Mouse (Mus musculus): ENCODE results near the gene Cttnbp2. TPM values are rescaled to one million over a fixed set of nuclear protein-coding genes. Genes with fewer than 3 reads are reported as not detected.

Cttnbp2 gene
- polyA plus RNA-seq, 1 experiment from 2014 or later = 9.8 TPM

DNA sequence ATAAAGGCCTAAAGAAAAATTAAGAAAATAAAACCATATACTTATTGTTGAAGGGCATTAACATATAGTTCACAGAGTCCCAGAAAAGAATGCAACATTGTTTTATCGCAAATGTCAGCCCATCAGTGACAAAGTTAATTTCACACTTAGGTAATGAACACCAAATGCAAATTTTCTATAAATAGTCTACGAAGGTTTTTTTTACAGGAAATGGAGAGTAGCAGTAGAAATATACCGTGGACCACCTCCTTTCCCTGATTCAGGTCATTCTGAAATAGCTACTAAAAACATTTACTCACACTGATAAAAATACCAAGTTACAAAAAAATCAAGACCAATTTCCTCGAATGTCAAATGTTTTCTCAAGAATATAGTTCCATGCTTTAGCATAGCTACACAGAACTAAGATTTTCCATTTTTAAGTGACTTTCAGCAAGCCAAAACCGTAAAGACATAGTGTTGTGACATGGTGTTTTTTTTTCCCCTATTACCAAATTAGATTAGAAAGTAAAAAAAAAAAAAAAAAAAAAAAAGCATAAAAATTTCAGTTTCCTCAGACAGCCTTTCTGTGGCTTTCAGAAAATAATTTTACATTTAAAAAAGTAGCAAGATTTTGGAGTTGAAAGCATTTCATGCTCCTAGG is 64.0 kb downstream of the Cttnbp2 start:
- no peak overlapping the region for H3K4me3 ChIP-seq
- H3K36me3 ChIP-seq (replicated peaks) = no peaks in the 10 kb centered on the region
- DNase-seq (ENCODE audit: extremely low spot score, low spot score) = no peak
- H3K27me3 ChIP-seq (ENCODE audit: poor library complexity, severe bottlenecking) = no peaks in the 10 kb centered on the region
- 84% methylated on average over 5 of the region's 5 CpGs for WGBS
- H3K9me3 ChIP-seq = no peaks in the 10 kb centered on the region
- H3K4me1 ChIP-seq = peaks cover 19% of the 10 kb centered on the region
- no peak overlapping the region for H3K27ac ChIP-seq

DNA sequence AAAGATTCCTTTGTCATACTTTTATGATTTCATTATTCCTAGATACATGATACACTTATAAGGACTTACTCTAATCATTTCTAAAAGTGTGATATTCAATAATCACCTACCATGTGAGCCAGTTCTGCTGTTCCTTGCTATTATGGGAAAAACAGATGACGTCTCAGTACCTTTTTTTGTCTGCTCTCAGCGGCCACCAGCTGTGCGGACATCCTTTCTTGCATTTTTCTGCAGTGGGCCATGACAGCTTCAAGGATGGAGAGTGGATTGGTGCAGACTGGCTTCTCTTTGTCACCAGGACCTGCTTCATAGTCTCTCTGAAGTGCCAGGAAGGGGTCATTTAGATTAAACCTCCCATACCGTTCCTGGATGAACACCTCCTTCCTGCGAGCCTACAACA is 66.6 kb downstream of the Cttnbp2 start:
- H3K9me3 ChIP-seq = no peaks in the 10 kb centered on the region
- no peak overlapping the region for H3K4me3 ChIP-seq
- DNase-seq (ENCODE audit: extremely low spot score, low spot score) = no peak
- no peaks in the 10 kb centered on the region for H3K36me3 ChIP-seq (replicated peaks)
- H3K4me1 ChIP-seq = peaks cover 19% of the 10 kb centered on the region
- 78% methylated on average over 5 of the region's 5 CpGs for WGBS
- H3K27me3 ChIP-seq (ENCODE audit: poor library complexity, severe bottlenecking) = no peaks in the 10 kb centered on the region
- no peak overlapping the region for H3K27ac ChIP-seq

DNA sequence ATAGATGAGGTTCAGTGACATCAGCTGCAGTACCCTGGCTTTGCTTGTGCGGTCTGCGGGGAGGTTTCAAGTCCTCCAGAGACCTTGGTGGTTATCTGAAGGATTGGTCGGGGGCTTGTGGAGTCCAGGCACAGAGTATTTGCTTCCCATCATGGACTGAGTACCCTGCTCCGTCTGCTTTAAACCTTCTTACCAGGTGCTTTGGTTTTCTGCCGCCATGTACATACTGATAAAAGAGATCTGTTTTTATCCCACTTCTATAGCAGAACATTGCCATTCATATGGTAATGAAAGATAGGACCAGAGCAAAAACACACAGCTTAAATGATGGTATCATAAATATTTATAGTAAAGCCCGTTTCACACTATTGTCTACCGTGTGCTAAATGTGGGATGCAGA is 67.7 kb downstream of the Cttnbp2 start:
- Histone ChIP-seq H3K4me1 (peaks cover 19% of the 10 kb centered on the region), H3K36me3 (replicated peaks) (no peaks in the 10 kb centered on the region), H3K27me3 (ENCODE audit: poor library complexity, severe bottlenecking) (no peaks in the 10 kb centered on the region), H3K27ac (no peak overlapping the region), H3K4me3 (no peak overlapping the region), H3K9me3 (no peaks in the 10 kb centered on the region)
- no peak for DNase-seq (ENCODE audit: extremely low spot score, low spot score)
- WGBS = 72% methylated on average over 7 of the region's 7 CpGs

- H3K27me3 ChIP-seq (ENCODE audit: poor library complexity, severe bottlenecking) = no peaks in the 10 kb centered on the region
- WGBS = 55% methylated on average over 3 of the region's 3 CpGs
- no peak overlapping the region for H3K27ac ChIP-seq
- peaks cover 19% of the 10 kb centered on the region for H3K4me1 ChIP-seq
- no peak overlapping the region for H3K4me3 ChIP-seq
- H3K36me3 ChIP-seq (replicated peaks) = no peaks in the 10 kb centered on the region
- no peak for DNase-seq (ENCODE audit: extremely low spot score, low spot score)
- H3K9me3 ChIP-seq = no peaks in the 10 kb centered on the region
Measured at GRCm38 (mm10) chr6:18446359-18446758, 68.3 kb downstream of the Cttnbp2 start.

DNA sequence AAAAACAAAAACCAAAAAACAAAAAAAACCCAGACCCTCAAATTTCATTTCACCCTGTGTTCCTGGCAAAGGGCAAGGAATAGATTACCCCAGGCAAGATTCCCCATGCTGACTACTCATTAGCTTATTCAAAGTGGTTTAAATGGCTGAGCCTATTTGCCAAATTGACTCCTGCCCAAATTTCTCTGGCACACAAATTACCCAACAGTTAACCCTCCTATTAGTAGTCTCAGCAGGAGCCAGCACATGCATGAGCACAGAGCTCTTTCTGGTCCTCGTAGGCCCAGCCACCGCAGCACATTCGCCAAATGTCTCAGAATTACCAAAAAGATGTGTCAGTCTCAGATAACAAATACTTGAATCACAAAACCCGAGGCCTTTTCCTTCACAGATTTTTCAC is 68.9 kb downstream of the Cttnbp2 start:
- H3K27ac ChIP-seq = no peak overlapping the region

GRCm38 (mm10) chr6:18442303-18442702 is 72.3 kb downstream of the Cttnbp2 start:
- 88% methylated on average over 3 of the region's 3 CpGs for WGBS
- DNase-seq (ENCODE audit: extremely low spot score, low spot score) = no peak
- no peaks in the 10 kb centered on the region for H3K36me3 ChIP-seq (replicated peaks)
- no peak overlapping the region for H3K4me3 ChIP-seq
- no peak overlapping the region for H3K27ac ChIP-seq
- H3K27me3 ChIP-seq (ENCODE audit: poor library complexity, severe bottlenecking) = no peaks in the 10 kb centered on the region
- H3K9me3 ChIP-seq = no peaks in the 10 kb centered on the region
- H3K4me1 ChIP-seq = peaks cover 17% of the 10 kb centered on the region

More for the DNA sequence above, 68.9 kb downstream of the Cttnbp2 start:
- DNase-seq (ENCODE audit: extremely low spot score, low spot score) = no peak
- Histone ChIP-seq H3K9me3 (no peaks in the 10 kb centered on the region), H3K4me1 (peaks cover 19% of the 10 kb centered on the region), H3K36me3 (replicated peaks) (no peaks in the 10 kb centered on the region), H3K4me3 (no peak overlapping the region), H3K27me3 (ENCODE audit: poor library complexity, severe bottlenecking) (no peaks in the 10 kb centered on the region)
- WGBS = 29% methylated on average over 4 of the region's 4 CpGs

DNA sequence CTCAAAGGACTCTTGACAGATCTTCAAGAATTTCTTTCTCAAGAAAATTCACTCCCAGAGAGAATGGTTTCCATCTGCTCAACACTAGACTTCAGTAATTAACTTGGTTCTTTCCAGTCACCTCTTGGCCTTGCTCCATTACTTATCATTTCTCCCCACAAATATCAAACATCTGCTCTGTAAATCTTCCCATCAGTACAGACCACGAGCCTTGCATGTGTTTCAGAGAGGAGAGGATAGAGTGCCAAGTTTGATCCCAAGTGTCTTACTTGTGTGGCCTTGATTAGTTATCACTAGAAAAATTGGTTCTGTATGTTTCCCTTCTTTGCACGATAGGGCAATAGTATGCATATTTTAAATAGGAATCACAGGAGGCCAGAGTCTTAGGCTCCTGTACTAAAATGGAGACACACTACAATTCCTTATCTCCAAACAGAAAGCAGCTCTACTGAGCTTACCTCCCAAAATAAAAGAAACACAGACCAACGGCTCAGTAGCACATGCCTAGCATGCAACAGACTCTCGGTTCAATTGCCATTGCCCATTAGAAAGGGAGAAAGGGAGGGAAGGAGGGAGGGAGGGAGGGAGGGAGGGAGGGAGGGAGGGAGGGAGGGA is 73.6 kb downstream of the Cttnbp2 start:
- WGBS = 76% methylated on average over 4 of the region's 4 CpGs
- no peak for DNase-seq (ENCODE audit: extremely low spot score, low spot score)
- Histone ChIP-seq H3K27me3 (ENCODE audit: poor library complexity, severe bottlenecking) (no peaks in the 10 kb centered on the region), H3K27ac (no peak overlapping the region), H3K4me3 (no peak overlapping the region), H3K36me3 (replicated peaks) (no peaks in the 10 kb centered on the region), H3K9me3 (no peaks in the 10 kb centered on the region), H3K4me1 (peaks cover 4% of the 10 kb centered on the region)

DNA sequence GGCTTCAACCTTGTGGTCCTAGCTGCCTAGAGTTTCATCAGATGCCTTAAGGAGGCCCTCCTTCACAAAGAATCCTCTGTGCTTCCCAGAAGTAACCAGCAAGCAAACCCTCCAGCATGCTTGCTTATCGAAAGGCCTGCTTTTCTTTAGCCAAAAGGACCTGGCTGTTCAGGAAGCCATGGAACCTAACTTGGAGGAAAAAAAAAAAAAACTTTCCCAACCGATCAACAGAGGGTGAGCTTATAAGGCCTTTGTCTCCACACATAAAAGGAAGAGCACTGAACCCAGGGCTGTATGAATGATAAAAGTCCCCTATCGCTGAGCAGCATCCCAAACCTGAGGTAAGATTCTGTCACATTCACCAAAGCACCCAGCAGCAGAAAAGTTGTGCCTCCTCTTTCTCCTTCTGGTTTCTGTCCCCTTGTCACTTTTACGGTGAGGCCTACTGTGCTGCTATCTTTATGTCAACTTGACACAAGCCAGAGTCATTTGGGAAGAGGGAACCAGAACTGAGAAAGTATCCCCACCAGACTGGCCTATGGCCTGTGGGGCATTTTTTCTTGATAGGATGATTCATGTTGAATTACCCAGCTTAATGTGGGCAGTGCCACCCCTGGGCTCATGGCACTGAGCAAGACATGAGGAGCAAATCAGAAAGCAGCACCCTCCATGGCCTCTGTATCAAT is 78.4 kb downstream of the Cttnbp2 start:
- no peaks in the 10 kb centered on the region for H3K4me1 ChIP-seq
- WGBS = 74% methylated on average over 4 of the region's 4 CpGs
- DNase-seq (ENCODE audit: extremely low spot score, low spot score) = no peak
- no peaks in the 10 kb centered on the region for H3K27me3 ChIP-seq (ENCODE audit: poor library complexity, severe bottlenecking)
- no peaks in the 10 kb centered on the region for H3K9me3 ChIP-seq
- H3K36me3 ChIP-seq (replicated peaks) = peaks cover 12% of the 10 kb centered on the region; the same call in 1 of the 2 replicates
- H3K4me3 ChIP-seq = no peak overlapping the region
- H3K27ac ChIP-seq = no peak overlapping the region

DNA sequence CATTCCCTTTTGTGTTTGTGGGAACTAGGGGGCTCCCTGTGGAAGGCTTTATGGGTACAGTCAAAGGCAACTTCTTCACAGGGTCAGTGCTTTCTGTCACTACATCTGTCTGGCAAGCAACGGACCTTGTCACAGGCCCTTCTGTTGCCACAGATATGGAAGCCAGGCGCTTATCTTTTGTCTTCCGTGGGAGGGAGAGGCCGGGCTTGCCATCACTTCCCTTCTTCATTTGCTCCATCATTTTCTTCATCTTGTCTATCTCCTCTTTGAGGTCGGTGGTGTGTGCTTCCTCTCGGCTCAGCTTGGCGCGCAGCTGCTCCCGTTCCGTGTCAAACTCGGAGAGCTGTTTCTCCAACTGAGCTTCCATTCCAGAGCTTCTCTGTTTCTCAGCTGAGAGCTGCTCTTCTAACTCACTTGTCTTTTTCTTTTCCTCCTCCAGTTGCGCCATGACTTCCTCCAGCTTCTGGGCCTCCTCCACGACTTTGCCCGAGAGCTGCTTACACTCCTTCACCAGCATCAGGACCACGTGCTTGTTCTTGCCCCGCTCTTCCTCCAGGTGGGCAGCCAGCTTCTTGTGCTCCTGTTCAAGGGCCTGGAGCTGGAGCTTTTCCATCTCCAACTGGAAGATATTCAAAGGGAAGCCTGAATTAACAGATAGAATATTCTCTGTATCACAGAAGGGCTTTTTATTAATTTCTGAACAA is 79.7 kb downstream of the Cttnbp2 start:
- Histone ChIP-seq H3K4me3 (no peak overlapping the region), H3K27me3 (ENCODE audit: poor library complexity, severe bottlenecking) (no peaks in the 10 kb centered on the region), H3K36me3 (replicated peaks) (peaks cover 12% of the 10 kb centered on the region; the same call in 1 of the 2 replicates), H3K4me1 (no peaks in the 10 kb centered on the region), H3K27ac (no peak overlapping the region), H3K9me3 (no peaks in the 10 kb centered on the region)
- WGBS = 93% methylated on average over 16 of the region's 16 CpGs
- no peak for DNase-seq (ENCODE audit: extremely low spot score, low spot score)

DNA sequence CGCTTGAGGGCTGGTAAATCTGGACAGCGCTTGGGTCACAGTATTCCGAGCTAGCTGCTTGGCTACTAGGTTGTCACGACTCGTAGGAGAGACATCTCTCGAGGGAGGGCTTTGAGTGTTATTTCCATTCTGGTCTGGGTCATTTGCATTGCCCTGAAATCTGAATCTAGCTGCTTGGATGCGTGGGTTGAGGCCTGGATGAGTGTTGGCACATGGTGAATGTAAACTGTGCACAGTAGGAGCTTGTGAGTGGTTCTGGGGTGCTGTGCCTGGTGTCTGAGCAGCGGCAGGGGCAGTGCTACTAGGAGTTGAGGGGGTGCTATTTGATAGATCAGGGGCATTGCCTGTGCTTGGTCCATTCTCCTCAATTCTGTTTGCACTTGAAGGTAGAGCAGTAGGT is 80.3 kb downstream of the Cttnbp2 start:
- Histone ChIP-seq H3K4me3 (no peak overlapping the region), H3K9me3 (no peaks in the 10 kb centered on the region), H3K27ac (no peak overlapping the region), H3K27me3 (ENCODE audit: poor library complexity, severe bottlenecking) (no peaks in the 10 kb centered on the region), H3K36me3 (replicated peaks) (peaks cover 12% of the 10 kb centered on the region; the same call in 1 of the 2 replicates), H3K4me1 (no peaks in the 10 kb centered on the region)
- no peak for DNase-seq (ENCODE audit: extremely low spot score, low spot score)
- WGBS = 91% methylated on average over 8 of the region's 8 CpGs

DNA sequence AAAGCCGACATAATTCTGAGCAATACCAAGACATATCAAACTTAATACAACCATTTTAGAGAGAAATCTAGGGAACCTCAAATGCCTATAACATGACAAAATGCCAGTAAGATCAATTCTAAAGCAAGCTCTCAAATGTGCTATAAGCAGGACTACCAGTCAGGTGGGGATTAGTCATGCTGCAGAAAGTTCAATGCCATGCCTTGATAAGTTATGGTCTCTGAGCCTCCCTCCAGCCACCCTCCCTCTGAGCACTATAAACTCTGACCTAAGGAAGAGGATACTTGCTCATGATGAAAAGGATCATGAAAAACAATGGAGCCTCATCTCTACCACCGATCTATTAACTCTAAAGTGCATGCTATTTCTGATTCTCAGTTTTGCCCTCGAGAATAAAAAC is 82.3 kb downstream of the Cttnbp2 start:
- DNase-seq (ENCODE audit: extremely low spot score, low spot score) = no peak
- Histone ChIP-seq H3K36me3 (replicated peaks) (peaks cover 12% of the 10 kb centered on the region; the same call in 1 of the 2 replicates), H3K4me1 (no peaks in the 10 kb centered on the region), H3K27me3 (ENCODE audit: poor library complexity, severe bottlenecking) (no peaks in the 10 kb centered on the region), H3K27ac (no peak overlapping the region), H3K9me3 (no peaks in the 10 kb centered on the region), H3K4me3 (no peak overlapping the region)
- 82% methylated on average over 3 of the region's 3 CpGs for WGBS

GRCm38 (mm10) chr6:18431891-18432290 is 82.8 kb downstream of the Cttnbp2 start:
- no peak for DNase-seq (ENCODE audit: extremely low spot score, low spot score)
- Histone ChIP-seq H3K4me1 (no peaks in the 10 kb centered on the region), H3K27me3 (ENCODE audit: poor library complexity, severe bottlenecking) (no peaks in the 10 kb centered on the region), H3K4me3 (no peak overlapping the region), H3K36me3 (replicated peaks) (peaks cover 12% of the 10 kb centered on the region; the same call in 1 of the 2 replicates), H3K27ac (no peak overlapping the region), H3K9me3 (no peaks in the 10 kb centered on the region)
- WGBS = 91% methylated on average over 2 of the region's 2 CpGs

- WGBS = 74% methylated on average over 3 of the region's 3 CpGs
- H3K4me3 ChIP-seq = no peak overlapping the region
- no peaks in the 10 kb centered on the region for H3K27me3 ChIP-seq (ENCODE audit: poor library complexity, severe bottlenecking)
- peaks cover 12% of the 10 kb centered on the region; the same call in 1 of the 2 replicates for H3K36me3 ChIP-seq (replicated peaks)
- H3K9me3 ChIP-seq = no peaks in the 10 kb centered on the region
- no peaks in the 10 kb centered on the region for H3K4me1 ChIP-seq
- no peak for DNase-seq (ENCODE audit: extremely low spot score, low spot score)
- no peak overlapping the region for H3K27ac ChIP-seq
Measured at GRCm38 (mm10) chr6:18430062-18430461, 84.6 kb downstream of the Cttnbp2 start.
